Mouse (Mus musculus): ENCODE data around the gene Abhd16b. TPM values are rescaled to one million over a fixed set of nuclear protein-coding genes. Genes with fewer than 3 reads are reported as not detected.
A peak's percentile ranks its signal among the peaks of the same experiment; 100 is the strongest.

Gene Abhd16b
- polyA plus RNA-seq (2015; fragmentation: Nextera tagmentation; extraction: Ambion mirVana) = 0.08 and 0.18 TPM in 2 replicates

- WGBS = 82% methylated on average over 31 of the region's 31 CpGs
- Histone ChIP-seq H3K27me3 (no peaks in the 10 kb centered on the region), H3K4me3 (no peak within 1 kb of the TSS), H3K9me3 (no peaks in the 10 kb centered on the region), H3K4me1 (peaks cover 10% of the 10 kb centered on the region), H3K36me3 (no peaks in the 10 kb centered on the region), H3K27ac (no peak within 1 kb of the TSS), H3K4me2 (replicated peaks) (no peak within 1 kb of the TSS), H3K9ac (no peak within 1 kb of the TSS)
- no peak for ATAC-seq (ENCODE audit: low FRiP score, low read depth)
These were observed at the start of gene Abhd16b for GRCm38 (mm10) chr2:181493156-181493927. Abhd16b (plus strand) TSS chr2:181493206.

GRCm38 (mm10) chr2:181452181-181452580, 40.8 kb upstream of the Abhd16b start:
- 77% methylated on average over 4 of the region's 4 CpGs for WGBS
- Histone ChIP-seq H3K4me1 (no peaks in the 10 kb centered on the region), H3K27me3 (peaks cover 7% of the 10 kb centered on the region), H3K27ac (no peak overlapping the region), H3K36me3 (no peaks in the 10 kb centered on the region), H3K4me2 (replicated peaks) (no peak overlapping the region), H3K9ac (no peak overlapping the region), H3K4me3 (no peak overlapping the region), H3K9me3 (no peaks in the 10 kb centered on the region)
- ATAC-seq (ENCODE audit: low FRiP score, low read depth) = no peak

- no peak overlapping the region for H3K4me2 ChIP-seq (replicated peaks)
- H3K27me3 ChIP-seq = peaks cover 17% of the 10 kb centered on the region
- no peaks in the 10 kb centered on the region for H3K9me3 ChIP-seq
- H3K4me1 ChIP-seq = peaks cover 6% of the 10 kb centered on the region; the same call in 1 of the 2 replicates
- WGBS = 60% methylated on average over 1 of the region's 1 CpGs
- H3K4me3 ChIP-seq = no peak overlapping the region
- H3K27ac ChIP-seq = no peak overlapping the region
- no peak overlapping the region for H3K9ac ChIP-seq
- H3K36me3 ChIP-seq = no peaks in the 10 kb centered on the region
- ATAC-seq (ENCODE audit: low FRiP score, low read depth) = no peak
These were observed 39.7 kb upstream of the Abhd16b start for GRCm38 (mm10) chr2:181453274-181453673.

GRCm38 (mm10) chr2:181455899-181456298, 37.1 kb upstream of the Abhd16b start:
- H3K27me3 ChIP-seq = peaks cover 39% of the 10 kb centered on the region
- no peaks in the 10 kb centered on the region for H3K36me3 ChIP-seq
- H3K4me1 ChIP-seq = peaks cover 18% of the 10 kb centered on the region
- ATAC-seq (ENCODE audit: low FRiP score, low read depth) = no peak
- no peak overlapping the region for H3K4me2 ChIP-seq (replicated peaks)
- H3K9ac ChIP-seq = no peak overlapping the region
- H3K27ac ChIP-seq = no peak overlapping the region
- H3K4me3 ChIP-seq = no peak overlapping the region
- H3K9me3 ChIP-seq = no peaks in the 10 kb centered on the region
- WGBS = 74% methylated on average over 2 of the region's 2 CpGs

- Histone ChIP-seq H3K4me2 (replicated peaks) (peak overlapping the region; percentile 99), H3K4me1 (peaks cover 18% of the 10 kb centered on the region), H3K27me3 (peaks cover 58% of the 10 kb centered on the region), H3K36me3 (no peaks in the 10 kb centered on the region), H3K4me3 (peak overlapping the region; percentile 88), H3K9me3 (no peaks in the 10 kb centered on the region), H3K9ac (no peak overlapping the region), H3K27ac (no peak overlapping the region)
- ATAC-seq (ENCODE audit: low FRiP score, low read depth) = no peak
- WGBS = 6% methylated on average over 15 of the region's 15 CpGs
These were observed 35.2 kb upstream of the Abhd16b start for GRCm38 (mm10) chr2:181457831-181458230.

GRCm38 (mm10) chr2:181458411-181459152, 34.4 kb upstream of the Abhd16b start:
- Histone ChIP-seq H3K4me3 (peak overlapping the region; percentile 88), H3K27me3 (peaks cover 66% of the 10 kb centered on the region), H3K36me3 (no peaks in the 10 kb centered on the region), H3K9ac (peak overlapping the region; percentile 76), H3K27ac (no peak overlapping the region; the same call in 1 of the 2 replicates), H3K4me1 (peaks cover 18% of the 10 kb centered on the region), H3K9me3 (no peaks in the 10 kb centered on the region), H3K4me2 (replicated peaks) (peak overlapping the region; percentile 99)
- 0 out of 2 replicates have a peak, but pooled peaks have one; percentile 4 for ATAC-seq (ENCODE audit: low FRiP score, low read depth)
- WGBS = under 1% methylated on average over 68 of the region's 72 CpGs

- WGBS = under 1% methylated on average over 39 of the region's 83 CpGs
- Histone ChIP-seq H3K9me3 (no peaks in the 10 kb centered on the region), H3K36me3 (no peaks in the 10 kb centered on the region), H3K27ac (no peak within 1 kb of the TSS; the same call in 1 of the 2 replicates), H3K4me1 (peaks cover 18% of the 10 kb centered on the region), H3K27me3 (peaks cover 70% of the 10 kb centered on the region), H3K4me2 (replicated peaks) (peak within 1 kb of the TSS; percentile 99), H3K9ac (peak within 1 kb of the TSS; percentile 76), H3K4me3 (peak within 1 kb of the TSS; percentile 88)
- ATAC-seq (ENCODE audit: low FRiP score, low read depth) = peak; percentile 93
These were observed 33.8 kb upstream of the Abhd16b start, which contains the start of gene Zbtb46 for GRCm38 (mm10) chr2:181459153-181459672. Zbtb46 (minus strand) TSS chr2:181459426.

- H3K27ac ChIP-seq = no peak overlapping the region
- H3K4me1 ChIP-seq = peaks cover 18% of the 10 kb centered on the region
- H3K9ac ChIP-seq = peak overlapping the region; percentile 68
- under 1% methylated on average over 69 of the region's 71 CpGs for WGBS
- no peaks in the 10 kb centered on the region for H3K9me3 ChIP-seq
- peak; percentile 55 for ATAC-seq (ENCODE audit: low FRiP score, low read depth)
- H3K36me3 ChIP-seq = no peaks in the 10 kb centered on the region
- peak overlapping the region; percentile 88 for H3K4me3 ChIP-seq
- peaks cover 77% of the 10 kb centered on the region for H3K27me3 ChIP-seq
- peak overlapping the region; percentile 99 for H3K4me2 ChIP-seq (replicated peaks)
These were observed 33.1 kb upstream of the Abhd16b start for GRCm38 (mm10) chr2:181459673-181460621.

- no peaks in the 10 kb centered on the region for H3K9me3 ChIP-seq
- H3K27me3 ChIP-seq = peaks cover 82% of the 10 kb centered on the region
- H3K36me3 ChIP-seq = no peaks in the 10 kb centered on the region
- H3K4me3 ChIP-seq = no peak overlapping the region
- H3K4me1 ChIP-seq = peaks cover 18% of the 10 kb centered on the region
- WGBS = 91% methylated on average over 1 of the region's 1 CpGs
- no peak overlapping the region for H3K4me2 ChIP-seq (replicated peaks)
- no peak overlapping the region for H3K9ac ChIP-seq
- ATAC-seq (ENCODE audit: low FRiP score, low read depth) = no peak
- no peak overlapping the region for H3K27ac ChIP-seq
These were observed 31.4 kb upstream of the Abhd16b start for GRCm38 (mm10) chr2:181461536-181462100.

- peaks cover 18% of the 10 kb centered on the region for H3K4me1 ChIP-seq
- no peaks in the 10 kb centered on the region for H3K9me3 ChIP-seq
- H3K9ac ChIP-seq = no peak overlapping the region
- peaks cover 73% of the 10 kb centered on the region for H3K27me3 ChIP-seq
- H3K4me3 ChIP-seq = no peak overlapping the region
- WGBS = 86% methylated on average over 1 of the region's 1 CpGs
- no peaks in the 10 kb centered on the region for H3K36me3 ChIP-seq
- ATAC-seq (ENCODE audit: low FRiP score, low read depth) = no peak
- no peak overlapping the region for H3K4me2 ChIP-seq (replicated peaks)
- no peak overlapping the region for H3K27ac ChIP-seq
These were observed 30.4 kb upstream of the Abhd16b start for GRCm38 (mm10) chr2:181462604-181463003.
